Mouse (Mus musculus): ENCODE measurements around the gene Galc.

Gene Galc

DNA sequence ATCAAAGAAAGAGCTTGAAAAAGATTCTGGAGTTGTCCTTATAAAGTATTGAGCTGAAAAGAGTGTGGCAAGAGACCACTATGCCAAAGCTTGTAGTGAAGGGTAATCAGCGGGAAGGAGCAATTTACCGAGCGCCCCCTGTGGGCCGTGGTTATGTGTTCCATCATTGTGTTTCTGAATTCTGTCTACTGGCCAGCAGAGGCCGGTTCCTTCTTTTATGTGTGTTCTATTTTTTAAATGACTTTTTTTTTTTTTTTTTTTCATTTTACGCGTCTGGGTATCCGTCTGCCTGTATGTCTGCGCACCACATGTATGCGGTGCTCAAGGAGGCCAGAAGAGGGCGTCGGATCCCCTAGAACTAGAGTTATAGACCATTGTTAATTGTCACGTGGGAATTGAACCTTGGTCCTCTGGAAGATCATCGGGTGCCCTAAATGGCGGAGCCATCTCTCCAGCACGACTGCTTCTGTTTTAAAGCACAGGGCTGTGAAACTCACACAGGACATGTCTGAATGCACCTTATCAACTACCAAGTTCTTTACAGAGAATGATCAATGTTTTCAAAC lies 78.9 kb downstream of the Galc start:
- DNase-seq: no peak

DNA sequence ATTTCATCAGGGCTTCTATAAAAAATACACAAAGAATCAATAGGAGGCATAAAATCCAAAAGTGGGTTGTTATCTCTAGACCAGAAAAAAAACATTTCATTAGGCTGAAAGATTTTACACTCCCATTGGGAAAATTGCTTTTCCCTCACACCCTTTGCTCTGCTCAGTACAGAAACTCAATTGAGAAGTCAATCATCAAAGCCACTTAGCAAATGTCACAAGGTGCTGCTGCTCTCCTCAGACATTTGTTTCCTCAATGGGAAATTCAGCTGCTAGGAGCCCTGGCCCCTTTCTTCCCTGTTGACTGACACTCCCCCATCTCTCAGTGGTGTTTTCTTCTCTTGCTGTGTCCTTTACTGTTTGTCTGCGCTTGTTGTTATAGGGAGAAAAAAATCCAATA lies 79.8 kb downstream of the Galc start:
- DNase-seq: no peak

DNA sequence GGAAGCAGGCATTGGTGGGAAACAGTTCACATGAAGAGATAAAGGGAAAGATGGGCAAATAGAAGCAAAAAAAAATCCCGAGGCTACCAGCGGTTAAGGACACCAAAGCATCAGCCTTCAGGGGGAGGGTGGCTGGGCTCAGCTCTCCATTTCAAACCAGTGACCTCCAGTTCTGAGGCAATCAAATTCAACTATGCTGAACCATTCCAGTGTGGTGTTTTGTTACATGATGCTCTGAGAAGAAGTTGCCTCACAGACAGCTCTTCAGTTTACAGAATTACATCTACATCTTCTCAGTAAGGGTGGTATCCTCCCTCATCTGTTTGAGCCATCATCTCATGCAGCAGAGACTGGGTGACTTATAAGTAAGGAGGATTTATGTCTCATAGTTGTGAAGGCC lies 82.6 kb downstream of the Galc start:
- DNase-seq: no peak

DNA sequence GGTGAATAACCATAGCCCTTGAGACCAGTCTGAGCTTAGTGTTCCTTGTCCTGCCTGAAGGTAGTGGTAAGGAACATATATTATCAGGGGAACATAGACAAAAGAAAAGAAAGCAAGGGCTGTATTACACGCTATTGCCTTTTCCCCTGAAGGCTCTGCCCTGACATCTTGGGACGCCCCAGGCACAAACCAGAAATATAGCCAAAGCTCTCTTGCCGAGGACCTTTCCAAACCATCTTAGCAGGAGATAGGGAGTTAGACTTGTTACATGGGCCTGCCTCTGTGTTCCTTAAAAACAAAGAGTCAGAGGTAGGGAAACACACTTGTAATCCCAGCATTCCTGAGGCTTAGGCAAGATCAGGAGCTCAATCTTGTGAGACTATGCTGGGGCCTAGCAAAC lies 97.4 kb downstream of the Galc start:
- no peak for DNase-seq

DNA sequence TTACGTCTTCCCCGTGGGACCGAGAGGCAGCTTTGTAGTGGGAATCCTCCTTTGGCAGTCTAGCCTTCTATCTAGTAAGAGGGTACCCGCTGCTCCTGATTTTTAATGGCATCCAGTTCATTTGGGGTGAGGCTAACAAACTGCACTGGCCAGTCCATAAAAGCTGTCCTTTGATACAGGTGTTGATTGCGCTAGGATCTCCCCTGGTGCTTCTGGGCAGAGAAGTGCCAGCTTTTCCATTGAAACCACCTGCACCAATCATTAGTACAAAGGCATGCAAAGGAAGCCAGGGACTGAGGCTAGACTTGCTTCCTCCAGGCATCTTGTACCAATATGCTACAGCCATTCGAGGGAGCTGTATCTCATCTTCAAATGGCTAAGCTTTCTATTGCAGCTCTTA lies 98.4 kb downstream of the Galc start:
- DNase-seq: no peak

Measured in lung, postnatal 14 days (tissue).